Mouse (Mus musculus) CH12.LX (cell line): ENCODE measurements at regions not wholly inside any gene's neighbourhood (a gene's known extent, or its start where the extent isn't known, plus 50 kb on each side); places are given as distances from the start of the nearest gene placed in this dataset.

Source experiments
- JUN ChIP-seq: IDR thresholded peaks from 2 replicates; pipeline ENCODE4 v1.6.1; 2011; ENCODE audit warnings: low read depth, mild to moderate bottlenecking, low read length, improper control_type of control experiment, moderate library complexity; ENCODE audit not compliant: insufficient read depth
- SMC3 ChIP-seq: IDR thresholded peaks from 2 replicates; pipeline ENCODE4 v1.6.1; 2011; ENCODE audit warnings: low read depth, low read length, improper control_type of control experiment

GRCm38 (mm10) chr1:95065620-95066019 is 247.8 kb upstream of the Fam174a start:
- no peak for TF ChIP-seq SMC3
- no peak for TF ChIP-seq JUN
